Mouse (Mus musculus): ENCODE measurements around the gene Col6a4. TPM values are rescaled to one million over a fixed set of nuclear protein-coding genes. Genes with fewer than 3 reads are reported as not detected.

Gene Col6a4
- polyA plus RNA-seq, 1 experiment, result not detected

- no peak for TF ChIP-seq TAL1 (IDR thresholded peaks at IDR 0.05; ENCODE audit: low read length)
- H3K36me3 ChIP-seq (ENCODE audit: control insufficient read depth), result no peaks in the 10 kb centered on the region
- no peaks in the 10 kb centered on the region for H3K4me1 ChIP-seq (ENCODE audit: control insufficient read depth)
- no peak overlapping the region for H3K4me3 ChIP-seq (replicated peaks)
- no peaks in the 10 kb centered on the region for H3K9me3 ChIP-seq (ENCODE audit: control insufficient read depth, low read length)
- H3K27me3 ChIP-seq (ENCODE audit: control insufficient read depth), result no peaks in the 10 kb centered on the region
Observed at GRCm38 (mm10) chr9:106080261-106081033, 16.1 kb downstream of the Col6a4 start.

GRCm38 (mm10) chr9:106077953-106078352 lies 18.6 kb downstream of the Col6a4 start:
- Histone ChIP-seq H3K9me3 (ENCODE audit: control insufficient read depth, low read length) (no peaks in the 10 kb centered on the region), H3K4me1 (ENCODE audit: control insufficient read depth) (no peaks in the 10 kb centered on the region), H3K4me3 (replicated peaks) (no peak overlapping the region), H3K27me3 (ENCODE audit: control insufficient read depth) (no peaks in the 10 kb centered on the region), H3K36me3 (ENCODE audit: control insufficient read depth) (no peaks in the 10 kb centered on the region)
- no peak for TF ChIP-seq TAL1 (IDR thresholded peaks at IDR 0.05; ENCODE audit: low read length)
- no peak for TF ChIP-seq GATA1 (IDR thresholded peaks at IDR 0.05; ENCODE audit: low read length)

- no peak for TF ChIP-seq GATA1 (IDR thresholded peaks at IDR 0.05; ENCODE audit: low read length)
- no peak for TF ChIP-seq TAL1 (IDR thresholded peaks at IDR 0.05; ENCODE audit: low read length)
- Histone ChIP-seq H3K9me3 (ENCODE audit: control insufficient read depth, low read length) (no peaks in the 10 kb centered on the region; the same call in 1 of the 2 replicates), H3K4me3 (replicated peaks) (no peak overlapping the region), H3K4me1 (ENCODE audit: control insufficient read depth) (peaks cover 2% of the 10 kb centered on the region; the same call in 1 of the 2 replicates), H3K36me3 (ENCODE audit: control insufficient read depth) (no peaks in the 10 kb centered on the region), H3K27me3 (ENCODE audit: control insufficient read depth) (no peaks in the 10 kb centered on the region)
Observed at GRCm38 (mm10) chr9:106076234-106076633, 20.3 kb downstream of the Col6a4 start.

GRCm38 (mm10) chr9:106073956-106074355 lies 22.6 kb downstream of the Col6a4 start:
- TF ChIP-seq GATA1 (IDR thresholded peaks at IDR 0.05; ENCODE audit: low read length), result no peak
- no peak for TF ChIP-seq TAL1 (IDR thresholded peaks at IDR 0.05; ENCODE audit: low read length)
- H3K4me1 ChIP-seq (ENCODE audit: control insufficient read depth), result peaks cover 2% of the 10 kb centered on the region; the same call in 1 of the 2 replicates
- no peaks in the 10 kb centered on the region for H3K36me3 ChIP-seq (ENCODE audit: control insufficient read depth)
- H3K9me3 ChIP-seq (ENCODE audit: control insufficient read depth, low read length), result peaks cover 2% of the 10 kb centered on the region; the same call in 1 of the 2 replicates
- H3K4me3 ChIP-seq (replicated peaks), result no peak overlapping the region
- no peaks in the 10 kb centered on the region for H3K27me3 ChIP-seq (ENCODE audit: control insufficient read depth)

- H3K27me3 ChIP-seq (ENCODE audit: control insufficient read depth), result no peaks in the 10 kb centered on the region
- H3K36me3 ChIP-seq (ENCODE audit: control insufficient read depth), result no peaks in the 10 kb centered on the region
- H3K4me3 ChIP-seq (replicated peaks), result no peak overlapping the region
- H3K4me1 ChIP-seq (ENCODE audit: control insufficient read depth), result peaks cover 2% of the 10 kb centered on the region; the same call in 1 of the 2 replicates
- H3K9me3 ChIP-seq (ENCODE audit: control insufficient read depth, low read length), result peaks cover 2% of the 10 kb centered on the region; the same call in 1 of the 2 replicates
- TF ChIP-seq TAL1 (IDR thresholded peaks at IDR 0.05; ENCODE audit: low read length), result no peak
- TF ChIP-seq GATA1 (IDR thresholded peaks at IDR 0.05; ENCODE audit: low read length), result no peak
Observed at GRCm38 (mm10) chr9:106071651-106072050, 24.9 kb downstream of the Col6a4 start.

- Histone ChIP-seq H3K4me3 (replicated peaks) (no peak overlapping the region), H3K36me3 (ENCODE audit: control insufficient read depth) (no peaks in the 10 kb centered on the region), H3K4me1 (ENCODE audit: control insufficient read depth) (no peaks in the 10 kb centered on the region), H3K27me3 (ENCODE audit: control insufficient read depth) (no peaks in the 10 kb centered on the region), H3K9me3 (ENCODE audit: control insufficient read depth, low read length) (no peaks in the 10 kb centered on the region)
- TF ChIP-seq GATA1 (IDR thresholded peaks at IDR 0.05; ENCODE audit: low read length) (no peak), TAL1 (IDR thresholded peaks at IDR 0.05; ENCODE audit: low read length) (no peak)
Observed at GRCm38 (mm10) chr9:106053446-106053845, 43.1 kb downstream of the Col6a4 start.

GRCm38 (mm10) chr9:106043921-106044503 lies 52.6 kb downstream of the Col6a4 start:
- no peak overlapping the region for H3K4me3 ChIP-seq (replicated peaks)

GRCm38 (mm10) chr9:106039915-106040659 lies 56.5 kb downstream of the Col6a4 start:
- no peaks in the 10 kb centered on the region for H3K36me3 ChIP-seq (ENCODE audit: control insufficient read depth)
- TF ChIP-seq TAL1 (IDR thresholded peaks at IDR 0.05; ENCODE audit: low read length) (no peak), GATA1 (IDR thresholded peaks at IDR 0.05; ENCODE audit: low read length) (no peak)

More at GRCm38 (mm10) chr9:106043921-106044503, 52.6 kb downstream of the Col6a4 start:
- no peaks in the 10 kb centered on the region for H3K9me3 ChIP-seq (ENCODE audit: control insufficient read depth, low read length)
- H3K4me1 ChIP-seq (ENCODE audit: control insufficient read depth), result no peaks in the 10 kb centered on the region
- TF ChIP-seq GATA1 (IDR thresholded peaks at IDR 0.05; ENCODE audit: low read length), result no peak
- TF ChIP-seq TAL1 (IDR thresholded peaks at IDR 0.05; ENCODE audit: low read length), result no peak
- H3K36me3 ChIP-seq (ENCODE audit: control insufficient read depth), result no peaks in the 10 kb centered on the region
- H3K27me3 ChIP-seq (ENCODE audit: control insufficient read depth), result no peaks in the 10 kb centered on the region

GRCm38 (mm10) chr9:106039276-106039675 lies 57.3 kb downstream of the Col6a4 start:
- H3K27me3 ChIP-seq (ENCODE audit: control insufficient read depth), result no peaks in the 10 kb centered on the region
- no peak for TF ChIP-seq TAL1 (IDR thresholded peaks at IDR 0.05; ENCODE audit: low read length)
- TF ChIP-seq GATA1 (IDR thresholded peaks at IDR 0.05; ENCODE audit: low read length), result no peak
- no peaks in the 10 kb centered on the region for H3K9me3 ChIP-seq (ENCODE audit: control insufficient read depth, low read length)
- H3K4me1 ChIP-seq (ENCODE audit: control insufficient read depth), result no peaks in the 10 kb centered on the region
- H3K36me3 ChIP-seq (ENCODE audit: control insufficient read depth), result no peaks in the 10 kb centered on the region
- no peak overlapping the region for H3K4me3 ChIP-seq (replicated peaks)

More at GRCm38 (mm10) chr9:106039915-106040659, 56.5 kb downstream of the Col6a4 start:
- H3K9me3 ChIP-seq (ENCODE audit: control insufficient read depth, low read length), result no peaks in the 10 kb centered on the region
- H3K4me1 ChIP-seq (ENCODE audit: control insufficient read depth), result no peaks in the 10 kb centered on the region
- no peak overlapping the region for H3K4me3 ChIP-seq (replicated peaks)
- no peaks in the 10 kb centered on the region for H3K27me3 ChIP-seq (ENCODE audit: control insufficient read depth)
